Mouse (Mus musculus) liver, embryonic 13.5 days (tissue): ENCODE measurements around the gene Krt1. TPM values are rescaled to one million over a fixed set of nuclear protein-coding genes. Genes with fewer than 3 reads are reported as not detected.
A peak's percentile ranks its signal among the peaks of the same experiment; 100 is the strongest.

Source experiments
- ATAC-seq: fragments of 200-750 bp; cut with Nextera tagmentation; 2 replicates; pipeline ENCODE4 v1.8.0; 2017; ENCODE audit warnings: low read depth, mild to moderate bottlenecking, moderate number of reproducible peaks, moderate library complexity
- DNase-seq: peaks from one replicate; pipeline ENCODE4 v3.0.0; 2022
- H3K27ac ChIP-seq: fragments of 300-500 bp; sonication (generic); 2 replicates; pipeline ENCODE4 v1.5.1; 2015; ENCODE audit warnings: moderate library complexity, mild to moderate bottlenecking, inconsistent platforms
- H3K27me3 ChIP-seq: fragments of 300-500 bp; sonication (generic); 2 replicates; pipeline ENCODE4 v1.6.1; 2015; ENCODE audit warnings: mild to moderate bottlenecking, inconsistent platforms
- H3K36me3 ChIP-seq: fragments of 300-500 bp; sonication (generic); 2 replicates; pipeline ENCODE4 v1.6.1; 2015; ENCODE audit warnings: mild to moderate bottlenecking, inconsistent platforms
- H3K4me1 ChIP-seq: fragments of 300-500 bp; sonication (generic); replicated peaks from 2 replicates; pipeline ENCODE4 v1.6.1; 2015; ENCODE audit warnings: inconsistent platforms
- H3K4me2 ChIP-seq: fragments of 300-500 bp; sonication (generic); 2 replicates; pipeline ENCODE4 v1.6.1; 2015; ENCODE audit warnings: inconsistent platforms, mild to moderate bottlenecking, moderate library complexity
- H3K4me3 ChIP-seq: fragments of 300-500 bp; sonication (generic); replicated peaks from 2 replicates; pipeline ENCODE4 v1.5.1; 2015; ENCODE audit warnings: mild to moderate bottlenecking, inconsistent platforms
- H3K9ac ChIP-seq: fragments of 300-500 bp; sonication (generic); 2 replicates; pipeline ENCODE4 v1.6.1; 2015; ENCODE audit warnings: mild to moderate bottlenecking, inconsistent platforms
- H3K9me3 ChIP-seq: fragments of 300-500 bp; sonication (generic); replicated peaks from 2 replicates; pipeline ENCODE4 v1.6.1; 2016; ENCODE audit warnings: inconsistent platforms
- WGBS: fragments of 180-500 bp; shearing (Covaris S2); methylation state at CpG from one replicate; pipeline ENCODE4 v1.1.7; 2015; ENCODE audit not compliant: insufficient replicate concordance; 5-methylcytosine and 5-hydroxymethylcytosine counted together
- polyA plus RNA-seq: library from polyadenylated mRNA; unstranded; fragments of >200 nt; fragmentation: Nextera tagmentation; extraction: Ambion mirVana; gene quantifications from 2 replicates; pipeline ENCODE4 v1.2.1, GENCODE M21; 2015

The Krt1 gene
- not detected in 2 replicates for polyA plus RNA-seq

DNA sequence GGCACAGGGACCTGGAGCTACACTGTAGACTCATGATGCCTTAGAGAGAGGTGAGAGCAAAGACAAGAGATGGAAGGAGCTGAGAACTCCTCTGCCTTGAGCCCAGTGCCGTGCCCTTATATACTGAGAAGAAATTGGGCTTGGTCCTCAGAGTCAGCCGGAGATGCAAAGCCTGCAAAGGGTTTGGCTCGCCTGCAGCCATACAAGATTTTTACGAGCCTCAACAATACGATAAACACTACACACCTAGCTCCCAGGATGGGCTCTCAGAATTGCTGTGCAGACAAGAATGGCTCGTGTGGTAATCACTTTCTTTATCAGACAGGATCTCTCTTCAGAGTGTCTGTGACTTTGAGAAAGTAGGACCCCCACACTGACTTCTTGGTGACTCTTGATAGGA is at the start of gene Krt1:
Gene Krt1, minus strand, starts transcription at position 101 of the 400 bp plus-strand sequence.
- no peak for ATAC-seq
- no peak for DNase-seq
- Histone ChIP-seq H3K4me2 (no peak within 1 kb of the TSS), H3K9ac (no peak within 1 kb of the TSS), H3K36me3 (no peaks in the 10 kb centered on the region), H3K27ac (no peak within 1 kb of the TSS), H3K9me3 (no peaks in the 10 kb centered on the region), H3K27me3 (peaks cover 65% of the 10 kb centered on the region), H3K4me1 (no peaks in the 10 kb centered on the region), H3K4me3 (no peak within 1 kb of the TSS)
- WGBS = 54% methylated on average over 6 of the region's 6 CpGs

DNA sequence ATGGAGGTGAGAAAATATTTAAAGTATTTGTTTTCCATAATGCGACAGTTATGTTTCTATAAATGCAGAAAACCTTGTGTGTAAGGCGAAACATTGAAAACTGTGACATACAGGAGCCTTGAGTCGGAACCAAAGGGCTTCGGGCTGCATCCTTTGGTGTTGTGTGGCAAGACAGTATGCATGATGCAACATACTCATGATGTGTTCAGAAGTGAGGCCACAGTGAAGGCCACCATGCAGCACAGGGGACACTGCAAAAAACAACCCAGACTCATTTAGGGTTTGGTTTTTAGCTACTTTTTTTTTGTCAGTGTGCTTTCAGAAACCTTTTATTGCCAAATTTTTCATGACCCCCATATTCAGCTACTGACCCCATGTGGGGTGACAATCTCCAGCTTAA is 44.6 kb upstream of the Krt1 start:
- Histone ChIP-seq H3K27ac (no peak overlapping the region), H3K36me3 (no peaks in the 10 kb centered on the region), H3K9me3 (no peaks in the 10 kb centered on the region), H3K4me2 (no peak overlapping the region), H3K4me1 (no peaks in the 10 kb centered on the region), H3K27me3 (no peaks in the 10 kb centered on the region), H3K9ac (no peak overlapping the region), H3K4me3 (no peak overlapping the region)
- DNase-seq = no peak
- WGBS = 64% methylated on average over 4 of the region's 4 CpGs
- ATAC-seq = no peak

DNA sequence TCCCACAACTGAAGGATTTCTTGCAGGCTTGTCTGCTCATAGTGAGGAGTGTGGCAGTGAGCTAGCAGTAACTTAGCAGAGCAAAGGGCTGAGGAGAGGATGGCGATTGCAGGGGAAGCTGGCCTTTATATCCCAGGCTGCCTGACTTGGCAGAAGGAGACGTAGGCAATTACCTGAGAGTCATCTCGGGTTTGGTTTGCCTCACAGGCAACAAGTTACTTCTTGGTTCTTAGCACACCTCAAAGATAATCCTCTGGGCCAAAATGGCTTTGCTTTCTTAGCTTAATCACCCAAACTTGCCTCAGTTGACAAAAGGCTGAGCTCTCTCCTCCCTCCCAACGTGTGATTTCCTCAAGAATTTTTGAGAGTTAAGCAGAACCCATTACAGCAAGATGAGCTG is 42.2 kb upstream of the Krt1 start, which contains the start of gene Krt76:
Gene Krt76, minus strand, starts transcription at position 101 of the 400 bp plus-strand sequence.
- DNase-seq (no peak), ATAC-seq (no peak)
- Histone ChIP-seq H3K9me3 (no peaks in the 10 kb centered on the region), H3K27ac (no peak within 1 kb of the TSS), H3K9ac (no peak within 1 kb of the TSS), H3K4me1 (no peaks in the 10 kb centered on the region), H3K36me3 (no peaks in the 10 kb centered on the region), H3K27me3 (no peaks in the 10 kb centered on the region), H3K4me3 (no peak within 1 kb of the TSS), H3K4me2 (no peak within 1 kb of the TSS)
- 41% methylated on average over 4 of the region's 4 CpGs for WGBS

DNA sequence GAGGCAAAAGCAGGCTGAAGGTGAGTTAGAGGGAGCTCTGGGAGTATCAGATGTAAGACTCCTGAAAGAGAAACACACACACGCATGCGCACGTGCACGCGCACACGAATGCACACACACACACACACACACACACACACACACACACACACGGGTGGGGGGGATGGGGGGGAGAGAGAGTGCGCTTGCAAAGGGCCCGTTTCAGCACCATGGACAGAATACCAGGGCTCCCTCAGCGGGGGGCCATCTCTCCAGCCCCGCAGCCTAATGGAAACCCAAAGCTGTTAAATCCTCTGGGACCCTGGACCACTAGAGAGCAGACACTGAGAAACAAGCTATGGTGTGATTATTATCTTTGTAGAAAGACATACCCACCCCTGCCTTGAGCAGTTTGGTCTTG is 29.2 kb upstream of the Krt1 start:
- Histone ChIP-seq H3K4me1 (no peaks in the 10 kb centered on the region), H3K9ac (no peak overlapping the region), H3K4me2 (no peak overlapping the region), H3K27ac (no peak overlapping the region), H3K4me3 (no peak overlapping the region), H3K9me3 (no peaks in the 10 kb centered on the region), H3K36me3 (no peaks in the 10 kb centered on the region), H3K27me3 (0 out of 2 replicates have a peak, but pooled peaks cover 3% of the 10 kb centered on the region)
- WGBS = 21% methylated on average over 11 of the region's 11 CpGs
- DNase-seq (no peak), ATAC-seq (no peak)

DNA sequence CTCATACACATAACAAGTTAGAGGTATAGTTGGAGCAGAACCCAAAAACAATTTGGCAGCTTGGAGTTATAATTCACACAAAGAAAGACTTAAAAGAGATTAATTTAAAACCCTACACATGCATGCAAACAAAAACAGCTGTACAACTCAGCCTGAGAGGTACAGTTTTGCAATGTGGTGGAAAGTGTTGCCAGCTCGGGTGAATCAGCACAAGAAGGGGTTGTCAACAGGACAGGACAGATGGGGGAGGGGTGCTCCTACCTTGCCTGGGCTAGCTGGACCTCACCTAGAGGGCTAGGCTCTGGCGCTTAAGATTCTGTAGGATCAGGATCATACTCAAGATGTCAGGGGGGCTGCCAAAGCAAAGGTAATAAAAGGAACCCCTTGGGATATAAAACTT is 27.4 kb upstream of the Krt1 start:
- no peak overlapping the region for H3K9ac ChIP-seq
- ATAC-seq (no peak), DNase-seq (no peak)
- H3K4me3 ChIP-seq = no peak overlapping the region
- no peak overlapping the region for H3K27ac ChIP-seq
- H3K36me3 ChIP-seq = no peaks in the 10 kb centered on the region
- 37% methylated on average over 2 of the region's 2 CpGs for WGBS
- H3K4me1 ChIP-seq = no peaks in the 10 kb centered on the region
- no peak overlapping the region for H3K4me2 ChIP-seq
- 0 out of 2 replicates have a peak, but pooled peaks cover 3% of the 10 kb centered on the region for H3K27me3 ChIP-seq
- no peaks in the 10 kb centered on the region for H3K9me3 ChIP-seq

DNA sequence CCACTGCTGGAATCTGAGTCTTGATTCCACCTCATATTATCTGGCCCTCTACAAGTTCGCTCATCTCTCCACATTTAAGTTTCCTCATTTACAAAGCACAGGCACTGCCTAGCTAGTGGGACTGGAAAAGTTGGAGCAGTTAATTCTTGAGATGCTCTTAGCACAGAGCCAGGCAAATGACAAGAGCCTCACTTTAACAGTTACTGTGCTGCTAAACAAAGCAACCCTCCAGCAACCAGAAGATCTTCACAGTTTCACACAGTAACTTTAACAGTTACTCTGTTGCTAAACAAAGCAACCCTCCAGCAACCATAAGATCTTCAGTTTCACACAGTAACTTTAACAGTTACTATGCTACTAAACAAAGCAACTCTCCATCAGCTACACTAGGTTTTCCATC is 23.8 kb upstream of the Krt1 start:
- Histone ChIP-seq H3K4me2 (no peak overlapping the region), H3K4me3 (no peak overlapping the region), H3K27ac (no peak overlapping the region), H3K4me1 (no peaks in the 10 kb centered on the region), H3K27me3 (0 out of 2 replicates have a peak, but pooled peaks cover 11% of the 10 kb centered on the region), H3K36me3 (no peaks in the 10 kb centered on the region), H3K9me3 (no peaks in the 10 kb centered on the region), H3K9ac (no peak overlapping the region)
- DNase-seq = no peak
- ATAC-seq = no peak
- 46% methylated on average over 1 of the region's 1 CpGs for WGBS

DNA sequence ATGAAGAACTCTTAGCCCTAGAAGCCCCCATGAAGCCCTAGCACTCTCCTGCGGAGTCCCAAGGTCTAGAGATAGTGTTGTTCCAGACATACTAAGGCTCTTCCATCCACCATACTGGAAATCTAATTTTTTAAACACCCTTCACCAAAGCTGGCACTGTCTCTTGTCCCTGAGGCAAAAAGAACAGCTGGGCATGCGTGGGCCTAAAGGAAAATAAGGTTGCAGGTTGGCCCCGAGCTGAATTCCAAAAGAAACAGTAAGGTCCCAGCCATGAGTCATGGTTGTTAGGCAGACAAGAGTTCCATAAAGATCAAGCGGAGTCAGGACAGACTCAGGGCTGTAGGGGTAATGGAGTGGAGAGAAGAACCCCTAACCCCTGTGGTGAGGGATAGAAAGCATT is 22.6 kb upstream of the Krt1 start:
- DNase-seq = no peak
- H3K27ac ChIP-seq = no peak overlapping the region
- H3K4me3 ChIP-seq = no peak overlapping the region
- H3K9me3 ChIP-seq = no peaks in the 10 kb centered on the region
- 0 out of 2 replicates have a peak, but pooled peaks cover 11% of the 10 kb centered on the region for H3K27me3 ChIP-seq
- H3K4me2 ChIP-seq = no peak overlapping the region
- ATAC-seq = no peak
- 63% methylated on average over 4 of the region's 4 CpGs for WGBS
- no peak overlapping the region for H3K9ac ChIP-seq
- no peaks in the 10 kb centered on the region for H3K4me1 ChIP-seq
- H3K36me3 ChIP-seq = no peaks in the 10 kb centered on the region

DNA sequence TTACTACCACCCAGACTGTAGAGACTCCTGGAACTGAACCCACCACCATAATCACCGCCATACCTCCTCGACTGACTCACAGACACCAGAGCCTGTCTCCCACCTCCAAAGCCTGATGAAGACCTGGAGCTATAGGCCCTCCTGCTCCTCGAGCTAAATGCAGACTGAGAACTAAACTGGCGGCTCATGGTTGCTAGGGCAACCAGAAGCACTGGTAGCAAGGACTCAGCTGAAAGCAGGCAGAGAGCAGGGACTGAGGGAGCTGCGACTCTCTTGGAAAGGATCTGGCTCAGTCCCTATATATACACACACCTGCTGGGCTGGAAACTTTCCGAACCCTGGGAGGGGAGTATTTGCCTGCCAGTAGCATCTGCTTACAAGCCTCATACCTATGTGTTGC is 18.8 kb upstream of the Krt1 start, which contains the start of gene Krt77:
Gene Krt77, minus strand, starts transcription at position 275 of the 400 bp plus-strand sequence.
- 30% methylated on average over 6 of the region's 6 CpGs for WGBS
- Histone ChIP-seq H3K4me2 (no peak within 1 kb of the TSS), H3K36me3 (no peaks in the 10 kb centered on the region), H3K4me3 (no peak within 1 kb of the TSS), H3K9ac (no peak within 1 kb of the TSS), H3K27ac (no peak within 1 kb of the TSS), H3K4me1 (no peaks in the 10 kb centered on the region), H3K27me3 (0 out of 2 replicates have a peak, but pooled peaks cover 11% of the 10 kb centered on the region), H3K9me3 (no peaks in the 10 kb centered on the region)
- DNase-seq = no peak
- no peak for ATAC-seq

DNA sequence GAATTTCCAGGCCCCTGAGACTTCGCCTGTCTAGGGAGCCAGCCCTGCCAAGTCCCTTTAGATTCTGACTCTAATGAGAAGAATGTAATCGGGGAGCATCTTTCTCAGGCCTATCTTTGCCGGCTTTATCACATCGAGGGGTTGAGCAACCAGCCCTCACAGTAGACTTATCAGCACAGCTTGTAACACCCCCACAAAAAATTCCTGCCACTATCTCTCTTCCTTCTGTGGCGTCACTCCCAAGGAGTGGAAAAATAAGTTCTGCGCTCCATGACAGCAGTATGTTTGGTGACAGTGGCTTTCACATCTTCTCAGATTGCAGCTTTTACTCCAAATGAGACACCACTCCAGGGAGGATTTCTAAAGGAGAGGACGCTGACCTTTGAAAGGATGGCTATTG is 16.2 kb upstream of the Krt1 start:
- WGBS = 48% methylated on average over 7 of the region's 7 CpGs
- no peaks in the 10 kb centered on the region for H3K36me3 ChIP-seq
- H3K9ac ChIP-seq = no peak overlapping the region

DNA sequence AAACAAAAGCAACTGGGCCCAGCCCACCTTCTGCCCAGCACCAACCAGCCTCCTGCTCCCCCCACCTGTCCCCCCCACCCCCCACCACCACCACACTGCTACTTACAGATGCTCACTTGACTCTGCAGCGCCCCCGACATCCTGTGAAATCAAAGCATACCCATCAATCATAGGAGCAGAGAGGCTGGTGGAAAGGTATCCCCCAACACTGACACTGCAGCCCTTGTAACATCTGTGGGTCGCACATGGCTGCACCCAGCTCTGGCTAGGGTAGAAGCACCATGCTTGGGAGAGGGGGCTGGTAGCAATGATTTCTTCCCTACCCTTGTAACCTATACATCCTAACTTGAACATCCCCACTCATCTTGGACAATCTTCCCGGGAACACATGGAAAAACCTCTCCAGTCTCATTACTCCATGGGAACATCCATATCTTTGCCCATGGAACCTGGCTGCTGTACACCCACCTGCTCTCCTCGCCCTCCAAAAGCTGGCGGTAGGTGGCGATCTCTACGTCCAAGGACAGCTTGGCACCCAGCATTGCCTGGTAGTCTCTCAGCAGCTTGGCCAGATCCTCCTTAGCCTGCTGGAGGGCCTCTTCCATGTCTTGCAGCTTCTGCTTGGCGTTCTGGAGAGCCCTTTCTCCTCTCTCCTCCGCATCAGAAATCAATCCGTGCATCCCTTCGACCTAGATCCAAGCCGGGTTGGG is 10.0 kb upstream of the Krt1 start:
- Histone ChIP-seq H3K27me3 (peaks cover 67% of the 10 kb centered on the region), H3K4me2 (no peak overlapping the region), H3K4me1 (no peaks in the 10 kb centered on the region), H3K27ac (no peak overlapping the region), H3K36me3 (no peaks in the 10 kb centered on the region), H3K9ac (no peak overlapping the region), H3K4me3 (no peak overlapping the region), H3K9me3 (no peaks in the 10 kb centered on the region)
- WGBS = 40% methylated on average over 13 of the region's 13 CpGs
- DNase-seq = no peak
- ATAC-seq = no peak

More for the DNA sequence above, 16.2 kb upstream of the Krt1 start:
- ATAC-seq (no peak), DNase-seq (no peak)
- Histone ChIP-seq H3K4me1 (no peaks in the 10 kb centered on the region), H3K4me3 (no peak overlapping the region), H3K9me3 (no peaks in the 10 kb centered on the region), H3K27me3 (peaks cover 12% of the 10 kb centered on the region), H3K4me2 (no peak overlapping the region), H3K27ac (no peak overlapping the region)

DNA sequence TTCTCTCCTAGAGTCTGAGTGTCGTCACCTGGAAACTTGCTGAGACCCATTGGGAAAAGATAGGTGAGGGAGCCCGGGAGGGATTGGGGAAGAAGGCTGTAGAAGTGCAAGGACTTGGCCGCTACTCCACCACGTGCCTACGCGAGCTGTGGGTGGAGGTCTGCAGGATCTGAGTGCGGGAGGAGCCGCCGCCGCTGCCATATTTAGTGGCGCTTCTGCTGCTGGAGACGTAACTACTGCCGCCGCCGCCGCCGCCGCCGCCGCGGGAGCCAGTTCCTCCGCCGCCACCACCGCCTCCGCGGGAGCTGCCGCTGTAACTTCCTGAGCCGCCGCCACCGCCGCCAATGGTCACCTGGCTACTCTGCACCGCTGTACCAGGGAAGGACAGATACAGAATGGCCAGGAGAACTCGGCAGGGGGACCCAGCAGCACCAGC is 9.2 kb upstream of the Krt1 start:
- Histone ChIP-seq H3K4me1 (no peaks in the 10 kb centered on the region), H3K4me3 (peak overlapping the region; percentile 36), H3K36me3 (no peaks in the 10 kb centered on the region), H3K4me2 (peak overlapping the region; percentile 58), H3K9me3 (no peaks in the 10 kb centered on the region), H3K27ac (no peak overlapping the region), H3K9ac (no peak overlapping the region; the same call in 1 of the 2 replicates), H3K27me3 (peaks cover 73% of the 10 kb centered on the region)
- no peak for DNase-seq
- under 1% methylated on average over 33 of the region's 33 CpGs for WGBS
- no peak for ATAC-seq
